Comparison of ENCODE assay signal across 10 mouse cellular contexts in genomic region chr5:25041307-25041706, GRCm38 (mm10). TPM values are rescaled to one million over a fixed set of nuclear protein-coding genes. Genes with fewer than 3 reads are reported as not detected.
DNase-seq lines count a peak whose midpoint lies in the region; ATAC-seq and TF ChIP-seq lines count a peak whose summit lies in the region.
"Had no signal": no experiment of that assay in that cellular context is flagged by ENCODE, and none has a peak within 500 bp of the region (broad histone marks: within the 10 kb centered on the region; RNA-seq: fewer than 3 reads in every experiment).

No protein-coding gene starts in this region.

- no peak for TF ChIP-seq POLR2A in small intestine, adult 2 months (IDR thresholded peaks at IDR 0.05; ENCODE audit: low read depth, low read length)

- H3K4me2 ChIP-seq in embryonic facial prominence, embryonic 11.5 days (ENCODE audit: low read depth, low read length) = no peak overlapping the region
- no peak overlapping the region for H3K4me2 ChIP-seq in midbrain, embryonic 14.5 days (ENCODE audit: low read length)
- H3K4me2 ChIP-seq in midbrain, embryonic 11.5 days = no peak overlapping the region
- H3K4me2 ChIP-seq: embryonic facial prominence, embryonic 12.5 days; neural tube, embryonic 13.5 days had no signal

- H3K27ac ChIP-seq in embryonic facial prominence, embryonic 11.5 days (replicated peaks; ENCODE audit: low read depth, low read length) = no peak overlapping the region
- no peak overlapping the region for H3K27ac ChIP-seq in embryonic facial prominence, embryonic 10.5 days (replicated peaks)
- no peak overlapping the region for H3K27ac ChIP-seq in midbrain, embryonic 14.5 days (replicated peaks; ENCODE audit: low read depth, low read length)
- H3K27ac ChIP-seq in midbrain, embryonic 11.5 days (ENCODE audit: low read depth, low read length) = no peak overlapping the region
- no peak overlapping the region for H3K27ac ChIP-seq in small intestine, adult 2 months (ENCODE audit: insufficient read depth, low read depth, low read length)
- H3K27ac ChIP-seq: embryonic facial prominence, embryonic 12.5 days; neural tube, embryonic 13.5 days had no signal

- no peaks in the 10 kb centered on the region for H3K4me1 ChIP-seq in embryonic facial prominence, embryonic 11.5 days (ENCODE audit: control insufficient read depth, insufficient read depth, low read length)
- no peaks in the 10 kb centered on the region; the same call in 1 of the 2 replicates for H3K4me1 ChIP-seq in embryonic facial prominence, embryonic 10.5 days
- H3K4me1 ChIP-seq in midbrain, embryonic 14.5 days (ENCODE audit: control insufficient read depth, insufficient read depth, low read length) = no peaks in the 10 kb centered on the region
- no peaks in the 10 kb centered on the region for H3K4me1 ChIP-seq in midbrain, embryonic 11.5 days (ENCODE audit: control insufficient read depth, insufficient read depth, low read length)
- peaks cover 11% of the 10 kb centered on the region; the same call in 1 of the 2 replicates for H3K4me1 ChIP-seq in small intestine, adult 2 months (ENCODE audit: control insufficient read depth, insufficient read depth, insufficient read length, low read length)
- H3K4me1 ChIP-seq: embryonic facial prominence, embryonic 12.5 days; neural tube, embryonic 13.5 days had no signal

- H3K27me3 ChIP-seq in embryonic facial prominence, embryonic 11.5 days (ENCODE audit: control insufficient read depth, insufficient read depth, low read length) = no peaks in the 10 kb centered on the region
- no peaks in the 10 kb centered on the region for H3K27me3 ChIP-seq in embryonic facial prominence, embryonic 10.5 days (replicated peaks; ENCODE audit: low read depth, poor library complexity, severe bottlenecking)
- H3K27me3 ChIP-seq in midbrain, embryonic 14.5 days (ENCODE audit: control insufficient read depth, insufficient read depth, low read length) = no peaks in the 10 kb centered on the region
- H3K27me3 ChIP-seq in midbrain, embryonic 11.5 days (ENCODE audit: control insufficient read depth, insufficient read depth, low read length) = no peaks in the 10 kb centered on the region
- no peaks in the 10 kb centered on the region for H3K27me3 ChIP-seq in small intestine, adult 2 months (ENCODE audit: control insufficient read depth, insufficient read depth, low read length)
- H3K27me3 ChIP-seq: embryonic facial prominence, embryonic 12.5 days; neural tube, embryonic 13.5 days had no signal

- DNase-seq in embryonic facial prominence, embryonic 11.5 days (ENCODE audit: low spot score) = peak; percentile 30
- no peak for DNase-seq in embryonic facial prominence, embryonic 10.5 days (ENCODE audit: low spot score)
- DNase-seq in midbrain, embryonic 14.5 days = peak; percentile 13
- no peak for DNase-seq in midbrain, embryonic 11.5 days (ENCODE audit: low spot score, missing footprints)
- peak; percentile 50 for DNase-seq in brain, adult 2 months (ENCODE audit: low read depth, low spot score)
- DNase-seq in yolk sac, embryonic 10.5 days (ENCODE audit: low spot score) = no peak

- no peak overlapping the region for H3K4me3 ChIP-seq in embryonic facial prominence, embryonic 11.5 days (ENCODE audit: low read depth, low read length)
- no peak overlapping the region for H3K4me3 ChIP-seq in embryonic facial prominence, embryonic 10.5 days
- no peak overlapping the region for H3K4me3 ChIP-seq in midbrain, embryonic 14.5 days (replicated peaks; ENCODE audit: low read depth, low read length)
- no peak overlapping the region for H3K4me3 ChIP-seq in midbrain, embryonic 11.5 days (ENCODE audit: low read depth, low read length)
- no peak overlapping the region for H3K4me3 ChIP-seq in small intestine, adult 2 months (ENCODE audit: low read depth, low read length)
- H3K4me3 ChIP-seq: embryonic facial prominence, embryonic 12.5 days; neural tube, embryonic 13.5 days had no signal

- H3K9me3 ChIP-seq in embryonic facial prominence, embryonic 11.5 days (replicated peaks; ENCODE audit: control insufficient read depth, low read length) = no peaks in the 10 kb centered on the region
- H3K9me3 ChIP-seq in embryonic facial prominence, embryonic 10.5 days = no peaks in the 10 kb centered on the region
- H3K9me3 ChIP-seq in midbrain, embryonic 14.5 days (ENCODE audit: control insufficient read depth, low read length) = no peaks in the 10 kb centered on the region
- H3K9me3 ChIP-seq in midbrain, embryonic 11.5 days (ENCODE audit: control insufficient read depth, low read length) = no peaks in the 10 kb centered on the region
- H3K9me3 ChIP-seq: embryonic facial prominence, embryonic 12.5 days; neural tube, embryonic 13.5 days had no signal

- H3K36me3 ChIP-seq in embryonic facial prominence, embryonic 11.5 days (replicated peaks; ENCODE audit: control insufficient read depth, insufficient read depth, low read depth, low read length) = no peaks in the 10 kb centered on the region
- no peaks in the 10 kb centered on the region for H3K36me3 ChIP-seq in embryonic facial prominence, embryonic 10.5 days (replicated peaks)
- H3K36me3 ChIP-seq in midbrain, embryonic 14.5 days (ENCODE audit: control insufficient read depth, insufficient read depth, low read length) = no peaks in the 10 kb centered on the region
- no peaks in the 10 kb centered on the region for H3K36me3 ChIP-seq in midbrain, embryonic 11.5 days (ENCODE audit: control insufficient read depth, insufficient read depth, low read length)
- no peaks in the 10 kb centered on the region for H3K36me3 ChIP-seq in small intestine, adult 2 months (ENCODE audit: control insufficient read depth, insufficient read depth, low read length)
- H3K36me3 ChIP-seq: embryonic facial prominence, embryonic 12.5 days; neural tube, embryonic 13.5 days had no signal

- TF ChIP-seq CTCF in small intestine, adult 2 months (IDR thresholded peaks at IDR 0.05; ENCODE audit: extremely low read depth, insufficient read length, insufficient replicate concordance, low read depth, low read length) = peak; percentile 49; the same call in 1 of the 2 replicates

- H3K9ac ChIP-seq in embryonic facial prominence, embryonic 11.5 days (replicated peaks; ENCODE audit: low read length) = no peak overlapping the region
- no peak overlapping the region for H3K9ac ChIP-seq in midbrain, embryonic 14.5 days (replicated peaks; ENCODE audit: low read length)
- H3K9ac ChIP-seq in midbrain, embryonic 11.5 days (ENCODE audit: low read length) = no peak overlapping the region
- H3K9ac ChIP-seq: embryonic facial prominence, embryonic 12.5 days; neural tube, embryonic 13.5 days had no signal

- ATAC-seq in embryonic facial prominence, embryonic 11.5 days (replicated peaks; ENCODE audit: insufficient number of reproducible peaks, low FRiP score, low TSS enrichment, low read depth) = no peak
- no peak for ATAC-seq in midbrain, embryonic 14.5 days (ENCODE audit: low FRiP score, low TSS enrichment)
- no peak for ATAC-seq in midbrain, embryonic 11.5 days (ENCODE audit: low FRiP score)
- no peak for ATAC-seq in activated CD4-positive, CD25-positive, alpha-beta regulatory T cell, adult 4 months

- WGBS in embryonic facial prominence, embryonic 11.5 days = 40% methylated on average over 5 of the region's 5 CpGs
- WGBS in embryonic facial prominence, embryonic 10.5 days = 41% methylated on average over 5 of the region's 5 CpGs
- WGBS in midbrain, embryonic 14.5 days = 55% methylated on average over 5 of the region's 5 CpGs
- WGBS in midbrain, embryonic 11.5 days = 44% methylated on average over 5 of the region's 5 CpGs
- 59% methylated on average over 5 of the region's 5 CpGs for WGBS in small intestine, adult 2 months

RNA-seq across cellular contexts. Expression of gene Prkag2, which starts 59.1 kb away (rescaled TPM):
- 41.2 TPM in 2 replicates for polyA plus RNA-seq in embryonic facial prominence, embryonic 11.5 days (2014; fragmentation: Nextera tagmentation; extraction: Ambion mirVana)
- 38.2 and 39.5 TPM in 2 replicates for polyA plus RNA-seq in embryonic facial prominence, embryonic 10.5 days (2016; fragmentation: Nextera tagmentation; extraction: Ambion mirVana)
- 97.6 and 103 TPM in 2 replicates for polyA plus RNA-seq in midbrain, embryonic 14.5 days (2014; fragmentation: Nextera tagmentation; extraction: Ambion mirVana)
- polyA plus RNA-seq in midbrain, embryonic 11.5 days (2014; fragmentation: Nextera tagmentation; extraction: Ambion mirVana) = 59.8 and 62.1 TPM in 2 replicates
- polyA plus RNA-seq in small intestine, adult 2 months (2012; rRNA removed) = 7.6 and 13.8 TPM in 2 replicates
- 10 to 100 TPM; 26.2 to 26.8 TPM for polyA plus RNA-seq in activated CD4-positive, CD25-positive, alpha-beta regulatory T cell, adult 4 months (2017; shearing (Covaris generic))

Comparison
In these comparisons a context has a peak if more than half of its experiments do, and no peak if none do; other contexts are left out.
1. DNase-seq: peak in embryonic facial prominence, embryonic 11.5 days (single experiment), midbrain, embryonic 14.5 days (single experiment) and brain, adult 2 months (single experiment); none in embryonic facial prominence, embryonic 10.5 days (single experiment), midbrain, embryonic 11.5 days (single experiment) and yolk sac, embryonic 10.5 days (single experiment).